Mouse (Mus musculus): Measurements from ENCODE around the gene Dmrtb1. TPM values are rescaled to one million over a fixed set of nuclear protein-coding genes. Genes with fewer than 3 reads are reported as not detected.

Dmrtb1 gene
- polyA plus RNA-seq, 1 experiment from 2014 or later = 29.8 TPM

GRCm38 (mm10) chr4:107637670-107638069 is 46.4 kb downstream of the Dmrtb1 start:
- WGBS = 65% methylated on average over 3 of the region's 3 CpGs
- Histone ChIP-seq H3K36me3 (no peaks in the 10 kb centered on the region), H3K9ac (no peak overlapping the region), H3K4me2 (replicated peaks) (no peak overlapping the region), H3K27me3 (no peaks in the 10 kb centered on the region), H3K9me3 (replicated peaks) (no peaks in the 10 kb centered on the region), H3K4me3 (no peak overlapping the region), H3K27ac (no peak overlapping the region), H3K4me1 (peaks cover 18% of the 10 kb centered on the region; the same call in 1 of the 2 replicates)
- ATAC-seq (ENCODE audit: low FRiP score) = no peak

GRCm38 (mm10) chr4:107636099-107636498 is 47.9 kb downstream of the Dmrtb1 start:
- H3K4me2 ChIP-seq (replicated peaks) = no peak overlapping the region
- H3K27me3 ChIP-seq = no peaks in the 10 kb centered on the region
- H3K4me1 ChIP-seq = peaks cover 18% of the 10 kb centered on the region; the same call in 1 of the 2 replicates
- no peak overlapping the region for H3K4me3 ChIP-seq
- H3K36me3 ChIP-seq = no peaks in the 10 kb centered on the region
- 76% methylated on average over 6 of the region's 6 CpGs for WGBS
- no peak overlapping the region for H3K9ac ChIP-seq
- no peak overlapping the region for H3K27ac ChIP-seq
- no peak for ATAC-seq (ENCODE audit: low FRiP score)
- H3K9me3 ChIP-seq (replicated peaks) = no peaks in the 10 kb centered on the region

- H3K27me3 ChIP-seq = no peaks in the 10 kb centered on the region
- no peak overlapping the region for H3K9ac ChIP-seq
- H3K4me3 ChIP-seq = no peak overlapping the region
- no peaks in the 10 kb centered on the region for H3K9me3 ChIP-seq (replicated peaks)
- H3K4me1 ChIP-seq = peaks cover 18% of the 10 kb centered on the region; the same call in 1 of the 2 replicates
- H3K4me2 ChIP-seq (replicated peaks) = no peak overlapping the region
- ATAC-seq (ENCODE audit: low FRiP score) = no peak
- H3K27ac ChIP-seq = no peak overlapping the region
- H3K36me3 ChIP-seq = no peaks in the 10 kb centered on the region
- 75% methylated on average over 6 of the region's 6 CpGs for WGBS
These were observed 49.4 kb downstream of the Dmrtb1 start for GRCm38 (mm10) chr4:107634631-107635030.

- H3K9me3 ChIP-seq (replicated peaks) = no peaks in the 10 kb centered on the region
- no peak overlapping the region for H3K9ac ChIP-seq
- WGBS = 56% methylated on average over 17 of the region's 17 CpGs
- H3K4me3 ChIP-seq = no peak overlapping the region
- ATAC-seq (ENCODE audit: low FRiP score) = no peak
- H3K36me3 ChIP-seq = no peaks in the 10 kb centered on the region
- H3K4me2 ChIP-seq (replicated peaks) = no peak overlapping the region
- H3K27ac ChIP-seq = no peak overlapping the region
- peaks cover 31% of the 10 kb centered on the region for H3K4me1 ChIP-seq
- H3K27me3 ChIP-seq = peaks cover 5% of the 10 kb centered on the region; the same call in 1 of the 2 replicates
These were observed 55.1 kb downstream of the Dmrtb1 start for GRCm38 (mm10) chr4:107628921-107629411.

- whole genome bisulfite sequencing = 84% methylated on average over 4 of the region's 4 CpGs
- H3K4me3 ChIP-seq = no peak overlapping the region
- no peaks in the 10 kb centered on the region for H3K36me3 ChIP-seq
- peaks cover 5% of the 10 kb centered on the region; the same call in 1 of the 2 replicates for H3K27me3 ChIP-seq
- H3K27ac ChIP-seq = no peak overlapping the region
- no peak overlapping the region for H3K4me2 ChIP-seq (replicated peaks)
- no peak for ATAC-seq (ENCODE audit: low FRiP score)
- peaks cover 37% of the 10 kb centered on the region for H3K4me1 ChIP-seq
- H3K9me3 ChIP-seq (replicated peaks) = no peaks in the 10 kb centered on the region
- no peak overlapping the region for H3K9ac ChIP-seq
These were observed 55.8 kb downstream of the Dmrtb1 start for GRCm38 (mm10) chr4:107628226-107628625.

Small RNA genes within 50 kb of the gene (microRNA-seq; reads per million reads assigned to microRNA genes)
- gene Gm25123 = not detected

Other genes with a start within 250 kb of the Dmrtb1 start
- gene Glis1, start 249.6 kb downstream of the Dmrtb1 start, polyA plus RNA-seq (2016; fragmentation: Nextera tagmentation; extraction: Ambion mirVana) = 5.9 and 8.9 TPM in 2 replicates
- gene Lrp8, start 118.0 kb upstream of the Dmrtb1 start, polyA plus RNA-seq (2016; fragmentation: Nextera tagmentation; extraction: Ambion mirVana) = 46.7 and 52.6 TPM in 2 replicates
- gene Magoh, start 195.5 kb upstream of the Dmrtb1 start, polyA plus RNA-seq (2016; fragmentation: Nextera tagmentation; extraction: Ambion mirVana) = 173 and 174 TPM in 2 replicates
- 106 and 113 TPM in 2 replicates for gene 0610037L13Rik, start 205.6 kb upstream of the Dmrtb1 start, polyA plus RNA-seq (2016; fragmentation: Nextera tagmentation; extraction: Ambion mirVana)
- 26.5 and 28.1 TPM in 2 replicates for gene Cpt2, start 239.4 kb upstream of the Dmrtb1 start, polyA plus RNA-seq (2016; fragmentation: Nextera tagmentation; extraction: Ambion mirVana)

Data from hindbrain, embryonic 12.5 days (tissue).